Comparison of ENCODE assay signal across 21 mouse cellular contexts in the genomic region with DNA sequence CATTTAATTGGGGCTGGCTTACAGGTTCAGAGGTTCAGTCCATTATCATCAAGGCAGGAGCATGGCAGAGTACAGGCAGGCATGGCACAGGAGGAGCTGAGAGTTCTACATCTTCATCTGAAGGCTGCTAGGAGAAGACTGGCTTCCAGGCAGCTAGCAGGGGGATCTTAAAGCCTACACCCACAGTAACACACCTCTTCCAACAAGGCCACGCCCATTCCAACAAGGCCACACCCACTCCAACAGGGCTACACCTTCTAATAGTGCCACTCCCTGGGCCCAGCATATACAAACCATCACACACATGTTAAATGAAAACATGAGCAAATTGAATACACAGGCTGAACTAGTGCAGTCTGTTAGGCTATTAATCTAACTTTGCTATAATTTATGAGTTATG. TPM values are rescaled to one million over a fixed set of nuclear protein-coding genes. Genes with fewer than 3 reads are reported as not detected.
A peak's percentile ranks its signal among the peaks of the same experiment; 100 is the strongest.
DNase-seq lines count a peak whose midpoint lies in the region; ATAC-seq and TF ChIP-seq lines count a peak whose summit lies in the region.
"Not testable (repeated sequence)": the region's sequence is repeated elsewhere in the genome, so short reads cannot be mapped to it uniquely, and the experiment has no call there.
"Had no signal": no experiment of that assay in that cellular context is flagged by ENCODE, and none has a peak within 500 bp of the region (broad histone marks: within the 10 kb centered on the region; RNA-seq: fewer than 3 reads in every experiment).

No protein-coding gene starts in this region.

- TF ChIP-seq CTCF in CH12.LX (conservative IDR thresholded peaks at IDR 0.05 in 1 of 2, IDR thresholded peaks at IDR 0.05 in 1 of 2; ENCODE audit: low read depth in 2 of 2, low read length in 2 of 2); stomach, postnatal 0 days (IDR thresholded peaks at IDR 0.05; ENCODE audit: low read depth): not testable (repeated sequence)

- 5% methylated on average over 1 of the region's 1 CpGs for WGBS in liver, embryonic 12.5 days (ENCODE audit: insufficient replicate concordance)
- WGBS in stomach, postnatal 0 days = 4% methylated on average over 1 of the region's 1 CpGs

- dilution Hi-C loops in CH12.LX (cut with MboI; ENCODE audit: extremely low pct_ligation_motif_present, extremely low pct_unique_long_range_greater_than_20kb, low sequenced_read_pairs) = not testable (repeated sequence)

- not testable (repeated sequence) for H3K4me2 ChIP-seq in CH12.LX (ENCODE audit: insufficient read depth, low read depth, poor library complexity, severe bottlenecking); liver, embryonic 12.5 days; stomach, postnatal 0 days (replicated peaks; ENCODE audit: low read depth)

- TF ChIP-seq RAD21 in CH12.LX (IDR thresholded peaks at IDR 0.05; ENCODE audit: low read depth, low read length) = not testable (repeated sequence)

- in situ Hi-C loops in CH12.LX (cut with MboI; ENCODE audit: low pct_ligation_motif_present, low pct_unique_long_range_greater_than_20kb, low sequenced_read_pairs) = not testable (repeated sequence)

- ATAC-seq in liver, embryonic 12.5 days = peak; percentile 69
- ATAC-seq in stomach, postnatal 0 days (ENCODE audit: low FRiP score, low TSS enrichment) = 0 out of 2 replicates have a peak, but pooled peaks have one; percentile 49

- not testable (repeated sequence) for H3K9me3 ChIP-seq in CH12.LX (replicated peaks; ENCODE audit: low read length); liver, embryonic 12.5 days (replicated peaks); stomach, postnatal 0 days (ENCODE audit: control insufficient read depth, low read length)

- H3K4me1 ChIP-seq in CH12.LX (ENCODE audit: control insufficient read depth in 1 of 2, insufficient read depth in 2 of 2) = peaks cover 2 to 12% of the 10 kb centered on the region in 2 experiments
- peaks cover 33% of the 10 kb centered on the region for H3K4me1 ChIP-seq in liver, embryonic 12.5 days
- not testable (repeated sequence) for H3K4me1 ChIP-seq in stomach, postnatal 0 days (replicated peaks; ENCODE audit: control insufficient read depth, insufficient read depth)

- not testable (repeated sequence) for H3K4me3 ChIP-seq in CH12.LX (replicated peaks in 1 of 3; ENCODE audit: low read depth in 2 of 3, low read length in 2 of 3, poor library complexity in 1 of 3); liver, embryonic 12.5 days; stomach, postnatal 0 days (ENCODE audit: low read depth, low read length)

- TF ChIP-seq EP300 in CH12.LX (IDR thresholded peaks at IDR 0.05; ENCODE audit: low read length); stomach, postnatal 0 days (optimal IDR thresholded peaks at IDR 0.05): not testable (repeated sequence)

- peak; percentile 11 for DNase-seq in CD4-positive helper T cell, adult 2 months (ENCODE audit: low read depth, low spot score)
- DNase-seq in CH12.LX (ENCODE audit: extremely low read depth) (peak; percentile 52), ZHBTc4 (ENCODE audit: low read depth, low spot score) (peak; percentile 75)
- DNase-seq in c-Kit-positive CD71-positive TER-119-negative erythroid progenitor cells, embryonic 14.5 days (ENCODE audit: low read depth) = peak; percentile 39
- peak; percentile 42 for DNase-seq in induced T-regulatory cell, adult 2 months (ENCODE audit: low read depth)
- peak; percentile 24 for DNase-seq in lung, postnatal 36 days
- not testable (repeated sequence) for DNase-seq in stomach, postnatal 0 days (ENCODE audit: low spot score)

- not testable (repeated sequence) for H3K27ac ChIP-seq in CH12.LX (ENCODE audit: insufficient read depth, low read depth); liver, embryonic 12.5 days; stomach, postnatal 0 days (replicated peaks)

- not testable (repeated sequence) for H3K27me3 ChIP-seq in CH12.LX (replicated peaks); liver, embryonic 12.5 days (replicated peaks); stomach, postnatal 0 days (ENCODE audit: control insufficient read depth, insufficient read depth, low read length)

- H3K36me3 ChIP-seq in CH12.LX (replicated peaks in 1 of 2; ENCODE audit: control insufficient read depth in 1 of 2, insufficient read depth in 1 of 2, low read length in 1 of 2); liver, embryonic 12.5 days; stomach, postnatal 0 days (ENCODE audit: control insufficient read depth, insufficient read depth, low read length): not testable (repeated sequence)

- TF ChIP-seq POLR2A in CH12.LX (IDR thresholded peaks at IDR 0.05; ENCODE audit: low read depth, low read length) = not testable (repeated sequence)

- H3K9ac ChIP-seq in CH12.LX (ENCODE audit: insufficient read depth, low read depth); liver, embryonic 12.5 days; stomach, postnatal 0 days (ENCODE audit: low read length): not testable (repeated sequence)

- H3K79me2 ChIP-seq in CH12.LX (replicated peaks; ENCODE audit: control insufficient read depth, extremely low read depth, insufficient read depth, poor library complexity, severe bottlenecking) = not testable (repeated sequence)

RNA-seq across cellular contexts. Expression of gene Rab36, which starts 5.2 kb away (rescaled TPM):
- total RNA-seq in CH12.LX (2012; rRNA removed) (0.59 and 0.67 TPM in 2 replicates), CH12.LX (2014; rRNA removed) (0.07 and 0.34 TPM in 2 replicates)
- polyA plus RNA-seq in CH12.LX (2012; ENCODE audit: insufficient read length, low read depth) = 1.2 and 1.5 TPM in 2 replicates
- 3.4 and 4.1 TPM in 2 replicates for polyA plus RNA-seq in liver, embryonic 12.5 days (2016; fragmentation: Nextera tagmentation; extraction: Ambion mirVana)
- polyA plus RNA-seq in stomach, postnatal 0 days (2015; fragmentation: Nextera tagmentation; extraction: Ambion mirVana) = 1.9 and 2.0 TPM in 2 replicates

RNA-seq across cellular contexts. Expression of gene Rsph14, which starts 9.7 kb away (rescaled TPM):
- total RNA-seq in CH12.LX (2012; rRNA removed) = 0.13 TPM in 1 of 2 replicates, not detected in the other
- total RNA-seq in CH12.LX (2014; rRNA removed) = not detected in 2 replicates
- not detected in 2 replicates for polyA plus RNA-seq in CH12.LX (2012; ENCODE audit: insufficient read length, low read depth)
- polyA plus RNA-seq in liver, embryonic 12.5 days (2016; fragmentation: Nextera tagmentation; extraction: Ambion mirVana) = 0.08 TPM in 1 of 2 replicates, not detected in the other
- not detected in 2 replicates for polyA plus RNA-seq in stomach, postnatal 0 days (2015; fragmentation: Nextera tagmentation; extraction: Ambion mirVana)
- total RNA-seq: gastrocnemius, adult 18-20 months; gastrocnemius, postnatal 10 days; gastrocnemius, postnatal 36 days; granulocyte monocyte progenitor cell, adult 5-6 weeks; heart, adult 2 months; heart, postnatal 14 days; heart, postnatal 4 days had no signal
- polyA plus RNA-seq: embryonic facial prominence, embryonic 11.5 days; forebrain, embryonic 10.5 days; heart, embryonic 10.5 days; heart, embryonic 13.5 days; intestine, embryonic 14.5 days; intestine, postnatal 0 days had no signal

RNA-seq across cellular contexts. Expression of gene Bcr, which starts 18.3 kb away (rescaled TPM):
- total RNA-seq in CH12.LX (2012; rRNA removed) (18.2 and 22.1 TPM in 2 replicates), CH12.LX (2014; rRNA removed) (4.0 and 4.3 TPM in 2 replicates)
- 18.6 and 20.0 TPM in 2 replicates for polyA plus RNA-seq in CH12.LX (2012; ENCODE audit: insufficient read length, low read depth)
- polyA plus RNA-seq in liver, embryonic 12.5 days (2016; fragmentation: Nextera tagmentation; extraction: Ambion mirVana) = 2.2 and 2.4 TPM in 2 replicates
- polyA plus RNA-seq in stomach, postnatal 0 days (2015; fragmentation: Nextera tagmentation; extraction: Ambion mirVana) = 4.5 and 4.7 TPM in 2 replicates
